Mouse (Mus musculus): ENCODE data around the gene Mcpt9.
"Not testable (repeated sequence)": the region's sequence is repeated elsewhere in the genome, so short reads cannot be mapped to it uniquely, and the experiment has no call there.

Gene Mcpt9

DNA sequence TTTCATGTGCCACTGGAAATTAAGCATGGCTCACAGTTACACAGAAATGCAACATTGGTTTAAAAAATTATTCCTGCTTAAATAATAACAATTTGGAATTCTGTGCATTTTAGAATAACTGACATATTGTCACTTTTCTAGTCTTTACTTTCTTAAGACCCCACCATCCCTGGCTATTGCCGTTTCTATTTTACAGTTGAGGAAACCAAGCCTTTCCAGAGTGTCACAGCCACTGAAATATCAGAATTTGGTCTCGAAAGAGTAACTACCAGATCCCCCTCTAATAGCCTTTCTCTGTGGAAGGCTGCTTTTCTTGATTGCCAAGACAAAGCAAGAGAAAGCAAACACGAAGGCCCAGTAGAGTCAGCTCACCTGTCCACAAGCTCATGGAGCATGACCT, at the start of gene Mcpt9:
Gene Mcpt9, minus strand, starts transcription at position 101 of the 400 bp plus-strand sequence.
- DNase-seq = not testable (repeated sequence)

DNA sequence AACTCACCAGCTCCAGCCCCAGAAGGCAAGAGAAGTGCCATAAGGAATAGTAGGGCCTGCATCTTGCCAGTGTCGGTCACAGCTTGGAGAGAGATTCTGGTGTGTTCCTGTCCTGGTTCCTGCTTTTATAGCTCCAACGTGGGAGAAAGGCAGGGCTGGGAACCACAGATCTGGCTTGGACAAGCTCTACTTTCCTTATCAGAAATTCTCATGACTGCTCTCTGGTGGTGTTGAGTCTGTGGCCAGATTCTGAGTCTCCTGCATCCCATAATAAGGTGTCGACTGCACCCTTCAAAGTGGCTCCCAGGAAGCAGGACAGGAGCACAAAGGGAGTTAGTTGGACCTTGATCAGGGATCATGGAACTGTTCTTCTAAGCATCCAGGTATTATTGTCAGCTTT, 31.9 kb upstream of the Mcpt9 start, which contains the start of gene Mcpt4:
Gene Mcpt4, minus strand, starts transcription at position 101 of the 400 bp plus-strand sequence.
- DNase-seq = not testable (repeated sequence)

DNA sequence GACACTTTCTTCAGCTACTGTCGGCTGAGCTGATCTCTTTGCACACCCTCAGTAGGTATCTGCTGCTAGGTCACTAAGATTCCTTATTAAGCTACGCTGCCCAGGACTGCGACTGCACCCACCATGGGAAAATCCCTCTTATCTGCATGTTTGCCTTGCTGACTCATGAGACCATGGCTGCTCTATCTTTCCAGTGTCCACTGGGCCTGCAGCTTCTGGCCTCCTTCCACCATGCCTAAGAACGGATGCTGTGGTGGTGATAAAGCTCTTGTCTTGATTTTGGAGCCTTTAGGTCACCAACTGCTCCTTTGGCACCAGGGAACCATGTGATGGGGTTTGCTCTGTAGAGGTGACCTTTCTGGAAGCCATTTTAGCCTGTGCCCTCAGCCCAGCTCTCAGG, 27.4 kb upstream of the Mcpt9 start:
- DNase-seq = no peak

DNA sequence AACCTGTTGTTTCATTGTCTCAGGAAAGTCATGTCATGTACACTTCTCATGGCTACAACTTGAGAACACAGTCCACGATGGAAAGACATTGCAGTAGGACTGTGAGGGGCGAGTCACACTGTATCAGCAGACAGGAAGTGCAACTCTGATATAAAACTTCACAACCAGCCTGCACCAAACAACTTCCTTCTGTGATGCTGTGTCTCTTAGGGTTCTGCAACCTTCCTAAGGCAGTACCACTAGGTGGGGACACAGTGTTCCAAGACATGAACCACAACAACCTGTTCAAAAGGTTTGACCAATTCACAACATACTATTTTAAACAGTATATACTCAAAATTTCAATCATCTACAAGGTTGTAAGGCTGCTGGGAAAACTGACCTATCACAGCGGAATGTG, 25.1 kb upstream of the Mcpt9 start:
- DNase-seq = no peak

DNA sequence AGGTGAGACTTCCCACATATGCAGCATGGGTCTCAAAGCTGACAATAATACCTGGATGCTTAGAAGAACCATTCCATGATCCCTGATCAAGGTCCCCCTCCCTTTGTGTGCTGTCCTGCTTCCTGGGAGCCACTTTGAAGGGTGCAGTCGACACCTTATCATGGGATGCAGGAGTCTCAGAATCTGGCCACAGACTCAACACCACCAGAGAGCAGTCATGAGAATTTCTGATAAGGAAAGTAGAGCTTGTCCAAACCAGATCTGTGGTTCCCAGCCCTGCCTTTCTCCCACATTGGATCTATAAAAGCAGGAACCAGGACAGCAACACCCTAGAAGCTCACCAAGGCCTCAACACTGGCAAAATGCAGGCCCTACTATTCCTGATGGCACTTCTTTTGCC, 11.5 kb upstream of the Mcpt9 start, which contains the start of gene Mcpt2:
Gene Mcpt2, plus strand, starts transcription at position 250 of the 400 bp plus-strand sequence.
- DNase-seq = not testable (repeated sequence)

DNA sequence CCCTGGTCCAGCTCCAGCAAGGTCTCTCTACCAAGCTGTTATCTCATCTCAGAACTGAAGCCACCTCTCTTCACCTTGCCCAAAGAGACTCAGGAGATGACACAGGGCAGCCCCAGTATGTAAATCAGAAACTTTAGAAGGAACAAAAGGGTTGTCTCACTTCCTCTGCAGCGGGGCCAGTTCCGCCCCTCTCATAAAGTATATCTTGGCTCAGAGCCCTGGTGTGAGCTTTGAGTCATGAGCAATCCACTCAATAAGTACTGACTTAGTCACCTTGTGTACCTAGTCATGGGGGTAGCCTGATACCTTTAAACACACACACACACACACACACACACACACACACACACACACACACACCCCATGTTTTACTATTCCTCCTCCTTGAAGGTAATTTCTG, 4.1 kb upstream of the Mcpt9 start:
- no peak for DNase-seq

DNA sequence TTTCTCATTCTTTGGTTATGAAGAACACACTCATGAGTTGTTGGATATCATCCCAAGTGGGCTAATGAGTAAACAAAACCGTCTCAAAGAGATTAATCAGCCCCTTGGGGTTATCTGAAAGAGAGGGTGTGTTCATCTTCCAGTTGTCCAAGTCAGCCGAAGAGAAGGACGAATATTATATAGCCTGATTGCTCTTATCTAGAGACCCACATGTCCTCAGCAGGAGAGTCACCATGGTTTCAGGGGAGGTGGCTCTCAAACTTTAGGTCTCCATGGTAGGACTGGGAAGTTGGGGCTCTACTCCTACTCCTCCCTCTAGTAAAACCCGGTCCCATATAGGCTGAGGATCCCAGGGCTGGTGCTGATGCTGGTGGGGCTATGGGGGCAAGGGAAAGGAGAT, 9.0 kb downstream of the Mcpt9 start:
- not testable (repeated sequence) for DNase-seq

DNA sequence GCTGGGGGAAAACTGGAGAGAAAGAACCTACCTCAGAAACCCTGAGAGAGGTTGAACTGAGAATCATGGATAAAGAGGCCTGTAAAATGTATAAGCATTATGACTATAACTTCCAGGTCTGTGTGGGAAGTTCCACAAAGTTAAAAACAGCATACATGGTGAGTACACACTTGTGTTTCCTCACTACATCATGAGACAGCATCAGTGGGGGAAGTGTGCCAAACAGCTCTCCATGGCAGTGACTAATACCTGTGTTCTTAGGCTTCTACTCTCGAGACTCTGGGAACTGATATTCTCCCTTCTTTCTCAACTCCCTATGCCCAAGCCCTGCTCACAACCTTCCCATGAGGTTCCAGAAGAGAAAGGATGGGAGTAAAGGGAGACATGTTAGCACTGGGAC, 10.8 kb downstream of the Mcpt9 start:
- no peak for DNase-seq

DNA sequence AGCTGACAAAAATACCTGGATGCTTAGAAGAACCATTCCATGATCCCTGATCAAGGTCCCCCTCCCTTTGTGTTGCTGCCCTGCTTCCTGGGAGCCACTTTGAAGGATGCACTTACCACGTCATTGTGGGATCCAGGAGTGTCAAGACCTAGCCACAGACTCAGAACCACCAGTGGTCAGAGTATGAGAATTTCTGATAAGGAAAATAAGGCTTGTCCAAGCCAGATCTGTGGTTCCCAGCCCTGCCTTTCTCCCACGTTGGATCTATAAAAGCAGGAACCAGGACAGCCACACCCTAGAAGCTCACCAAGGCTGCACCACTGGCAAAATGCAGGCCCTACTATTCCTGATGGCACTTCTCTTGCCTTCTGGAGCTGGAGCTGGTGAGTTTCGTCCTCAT, 12.6 kb downstream of the Mcpt9 start, which contains the start of gene Mcpt1:
Gene Mcpt1, plus strand, starts transcription at position 301 of the 400 bp plus-strand sequence.
- DNase-seq = not testable (repeated sequence)

DNA sequence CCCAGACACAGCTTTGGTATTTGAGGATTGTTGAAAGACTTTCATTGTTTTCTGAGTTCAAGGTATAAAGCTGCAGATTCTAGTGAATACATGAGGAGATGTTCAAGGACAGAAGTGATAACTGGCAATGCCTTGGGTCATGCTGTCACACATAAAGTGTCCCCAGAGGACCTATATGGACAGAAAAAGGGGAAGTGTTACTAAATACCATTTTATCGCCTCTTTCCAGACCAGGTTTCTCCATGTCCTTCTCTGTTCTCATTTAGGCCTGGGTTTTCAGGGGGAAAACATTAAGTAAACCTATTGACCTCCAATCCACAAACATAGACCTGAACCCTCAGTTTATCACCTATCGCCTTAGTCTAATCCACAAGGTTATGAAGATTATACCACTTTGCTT, 16.4 kb downstream of the Mcpt9 start:
- DNase-seq = no peak

DNA sequence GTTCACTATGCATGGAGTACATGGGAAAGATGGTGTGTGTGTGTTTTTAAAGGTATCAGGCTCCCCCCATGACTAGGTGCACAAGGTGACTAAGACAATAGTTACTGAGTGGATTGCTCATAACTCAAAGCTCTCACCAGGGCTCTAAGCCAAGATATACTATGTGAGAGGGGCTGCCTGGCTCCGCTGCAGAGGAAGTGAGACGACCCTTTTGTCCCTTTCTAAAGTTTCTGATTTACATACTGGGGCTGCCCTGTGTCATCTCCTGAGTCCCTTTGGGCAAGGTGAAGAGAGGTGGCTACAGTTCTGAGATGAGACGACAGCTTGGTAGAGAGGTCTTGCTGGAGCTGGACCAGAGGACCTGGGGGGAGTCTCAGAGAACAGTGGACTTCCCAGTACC, 17.1 kb downstream of the Mcpt9 start:
- DNase-seq = no peak

DNA sequence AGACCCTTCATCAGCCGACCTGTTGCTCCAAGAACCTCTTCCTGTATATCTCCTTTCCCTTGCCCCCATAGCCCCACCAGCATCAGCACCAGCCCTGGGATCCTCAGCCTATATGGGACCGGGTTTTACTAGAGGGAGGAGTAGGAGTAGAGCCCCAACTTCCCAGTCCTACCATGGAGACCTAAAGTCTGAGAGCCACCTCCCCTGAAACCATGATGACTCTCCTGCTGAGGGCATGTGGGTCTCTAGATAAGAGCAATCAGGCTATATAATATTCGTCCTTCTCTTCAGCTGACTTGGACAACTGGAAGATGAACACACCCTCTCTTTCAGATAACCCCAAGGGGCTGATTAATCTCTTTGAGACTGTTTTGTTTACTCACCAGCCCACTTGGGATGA, 42.8 kb downstream of the Mcpt9 start:
- DNase-seq = not testable (repeated sequence)

All from kidney, postnatal 4 days (tissue).